Mouse (Mus musculus) heart, postnatal 36 days (tissue): ENCODE results near the gene Bmper. TPM values are rescaled to one million over a fixed set of nuclear protein-coding genes. Genes with fewer than 3 reads are reported as not detected.

Experiments used
- DNase-seq, 2 experiments: peaks; one replicate each; pipeline ENCODE4 v3.0.0; 2021 to 2022
- intact Hi-C: fragments of 180-260 bp; cut with DNase I; formaldehyde crosslinking; loops from one replicate; pipeline ENCODE4 v1.15.1; 2025
- total RNA-seq, 2 experiments: library from RNA; stranded (reverse); gene quantifications; 2 replicates each; pipeline ENCODE4 v1.2.3; 2021

Bmper gene
- total RNA-seq, 2 experiments from 2014 or later = 3.1 to 4.3 TPM

DNA sequence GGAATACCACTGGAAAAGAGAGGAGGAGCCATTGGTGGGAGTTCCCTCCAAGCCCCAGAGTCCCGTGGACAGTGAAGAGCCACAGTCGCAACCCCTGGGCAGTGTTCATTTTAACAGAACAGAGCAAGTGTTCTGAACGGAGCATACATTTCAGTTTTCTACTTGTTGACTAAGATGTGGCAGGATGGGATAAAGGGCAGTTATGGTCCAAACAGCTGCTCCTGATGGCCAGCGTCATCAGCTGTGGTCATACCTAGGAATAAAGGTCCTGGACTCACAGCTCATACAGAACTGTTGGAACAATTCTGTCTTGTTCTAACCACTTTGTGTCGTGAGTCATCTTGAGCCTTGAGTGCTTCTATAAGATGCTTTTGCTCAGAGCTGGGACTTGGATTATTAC lies 265.4 kb downstream of the Bmper start:
- intact Hi-C loops = no loop called here
- DNase-seq = no peak

DNA sequence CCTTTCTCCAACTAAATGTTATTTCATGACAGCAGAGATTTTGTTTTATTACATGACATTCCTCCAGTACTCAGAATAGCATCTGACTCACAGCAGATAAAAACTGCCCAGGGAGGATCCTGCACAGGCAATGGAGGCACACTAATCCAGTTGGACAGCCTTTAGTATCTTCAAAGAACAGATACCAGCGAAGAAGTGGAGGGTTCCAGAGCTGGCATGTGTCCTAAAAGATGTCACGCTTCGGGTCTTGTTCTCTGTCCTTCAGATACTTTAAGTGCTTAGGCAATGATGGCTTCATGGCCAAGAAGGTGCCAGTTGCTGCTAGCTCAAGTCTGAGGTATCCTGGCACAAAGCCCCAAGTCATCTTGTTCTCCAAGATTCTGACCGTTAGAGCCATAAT lies 272.5 kb downstream of the Bmper start:
- intact Hi-C loops = no loop called here
- no peak for DNase-seq

DNA sequence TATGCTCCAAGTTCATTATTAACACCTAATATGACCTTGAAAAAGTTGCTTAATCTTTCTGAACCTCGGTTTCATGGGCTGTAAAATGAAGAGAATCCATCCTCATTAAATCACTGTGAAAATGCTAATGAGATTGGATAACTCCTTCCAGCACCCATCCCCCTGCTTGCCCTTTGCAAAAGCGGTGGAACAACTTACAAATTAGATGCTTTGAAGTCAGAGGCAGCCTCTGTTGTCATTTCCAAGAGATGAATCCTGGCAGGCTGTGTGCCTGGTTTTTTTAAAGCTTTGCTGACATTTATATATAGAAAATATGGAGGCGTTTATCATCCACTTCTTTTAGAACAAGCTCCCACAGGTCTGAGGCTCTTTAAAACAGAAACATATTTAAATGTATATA lies 274.8 kb downstream of the Bmper start:
- intact Hi-C loops = no loop called here
- DNase-seq = no peak

DNA sequence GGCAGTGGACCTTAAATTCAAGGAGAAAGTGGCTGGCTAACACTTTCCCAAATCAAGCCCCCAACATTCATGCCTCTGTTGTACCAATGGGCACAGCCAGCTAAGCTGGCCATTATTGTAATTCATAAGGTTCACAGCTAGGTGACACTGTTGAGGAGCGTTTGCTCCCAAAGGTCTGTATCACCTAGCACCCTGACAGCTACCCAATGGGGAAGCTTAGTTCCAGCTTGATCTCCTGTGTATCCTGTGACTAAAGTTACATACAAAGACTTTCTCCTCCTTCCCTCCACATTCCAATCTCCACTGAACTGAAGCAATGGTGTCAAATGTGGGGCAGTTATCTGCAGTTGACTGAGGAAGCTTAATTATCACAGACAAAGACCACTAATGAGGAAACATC lies 311.0 kb downstream of the Bmper start:
- intact Hi-C loops = no loop called here
- DNase-seq = no peak
